Mouse (Mus musculus) c-Kit-negative CD71-positive TER-119-positive erythroid progenitor cells, embryonic 14.5 days (primary cell): ENCODE data around the gene Tmem51.
A peak's percentile ranks its signal among the peaks of the same experiment; 100 is the strongest.

Source experiments
- DNase-seq: peaks from one replicate; pipeline ENCODE4 v3.0.0-alpha.2; 2013; ENCODE audit warnings: low read depth, low spot score

Gene Tmem51

DNA sequence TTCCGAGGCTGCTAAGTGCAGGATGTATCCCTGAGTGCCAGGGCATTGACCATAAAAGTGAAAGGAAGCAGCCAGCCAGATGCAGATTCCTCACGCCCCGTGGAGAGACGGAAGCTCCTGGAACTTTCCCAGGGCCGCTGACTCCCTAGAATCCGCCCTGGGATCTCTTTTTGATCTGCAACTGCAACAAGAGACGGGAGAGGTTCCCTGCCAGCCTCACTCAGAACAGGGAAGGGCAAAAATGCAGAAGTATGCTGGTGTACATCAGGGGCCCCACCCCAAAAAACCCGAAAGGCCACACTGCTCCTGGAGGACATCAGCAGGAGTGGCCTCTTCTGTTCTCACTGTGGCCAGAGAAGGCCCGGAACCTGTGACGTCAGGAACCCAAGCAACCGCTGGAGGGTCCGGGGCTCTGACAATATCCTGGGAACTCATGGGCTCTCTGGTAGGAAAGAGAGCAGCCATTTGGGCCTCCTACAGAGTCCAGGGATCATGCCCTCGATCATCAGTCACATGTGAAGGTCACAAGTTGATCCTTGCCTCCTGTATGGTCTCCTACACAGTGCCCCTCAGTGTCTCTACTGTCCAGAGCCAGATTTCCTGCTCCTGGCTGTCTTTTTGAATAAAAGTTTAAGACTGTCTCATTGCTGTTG is 2.3 kb downstream of the Tmem51 start:
- no peak for DNase-seq

DNA sequence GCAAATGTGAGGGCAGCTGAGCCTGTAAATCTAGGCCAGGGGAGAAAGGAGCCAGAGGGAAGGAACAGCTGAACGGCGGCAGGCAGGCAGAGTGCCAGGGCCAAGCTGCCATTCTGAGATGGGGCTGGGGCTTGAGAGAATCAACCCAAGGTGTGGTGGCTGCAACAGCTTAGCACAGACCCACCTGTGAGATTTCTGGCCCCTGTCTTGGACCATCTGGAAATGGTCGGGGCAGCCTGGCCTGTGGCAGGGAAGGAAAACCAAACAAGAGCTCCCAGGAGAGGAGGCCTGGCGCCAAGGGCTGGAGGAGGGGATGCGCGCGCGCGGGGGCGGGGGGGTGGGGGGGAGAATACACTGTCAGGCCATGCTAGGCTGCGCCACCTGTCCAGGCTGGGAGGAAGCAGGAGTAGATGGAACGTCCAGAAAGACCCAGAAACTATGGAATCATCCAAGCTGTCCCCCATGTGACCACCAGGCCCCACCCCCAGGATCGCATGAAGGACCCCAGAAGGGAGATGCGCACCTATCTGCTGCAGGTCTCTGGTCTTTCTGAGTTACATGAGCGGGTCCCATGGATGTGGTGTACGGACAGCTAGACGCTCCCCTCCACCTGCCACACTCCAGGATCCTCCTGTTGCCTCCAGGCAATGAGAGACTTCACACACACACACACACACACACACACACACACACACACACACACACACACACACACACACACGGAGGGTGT is 3.0 kb downstream of the Tmem51 start:
- no peak for DNase-seq

DNA sequence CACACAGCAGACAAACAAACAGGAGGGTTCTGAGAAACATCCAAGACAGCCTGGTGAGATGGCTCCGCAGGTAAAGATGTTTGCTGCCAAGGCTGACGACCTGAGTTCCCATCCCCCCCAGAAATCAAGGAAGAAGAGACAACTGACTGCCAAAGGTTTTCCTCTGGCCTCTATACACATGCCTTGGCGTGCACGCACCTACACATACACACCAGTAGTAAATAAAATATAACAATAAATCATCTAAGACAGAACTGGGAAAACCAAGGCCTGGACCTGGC is 3.7 kb downstream of the Tmem51 start:
- no peak for DNase-seq

DNA sequence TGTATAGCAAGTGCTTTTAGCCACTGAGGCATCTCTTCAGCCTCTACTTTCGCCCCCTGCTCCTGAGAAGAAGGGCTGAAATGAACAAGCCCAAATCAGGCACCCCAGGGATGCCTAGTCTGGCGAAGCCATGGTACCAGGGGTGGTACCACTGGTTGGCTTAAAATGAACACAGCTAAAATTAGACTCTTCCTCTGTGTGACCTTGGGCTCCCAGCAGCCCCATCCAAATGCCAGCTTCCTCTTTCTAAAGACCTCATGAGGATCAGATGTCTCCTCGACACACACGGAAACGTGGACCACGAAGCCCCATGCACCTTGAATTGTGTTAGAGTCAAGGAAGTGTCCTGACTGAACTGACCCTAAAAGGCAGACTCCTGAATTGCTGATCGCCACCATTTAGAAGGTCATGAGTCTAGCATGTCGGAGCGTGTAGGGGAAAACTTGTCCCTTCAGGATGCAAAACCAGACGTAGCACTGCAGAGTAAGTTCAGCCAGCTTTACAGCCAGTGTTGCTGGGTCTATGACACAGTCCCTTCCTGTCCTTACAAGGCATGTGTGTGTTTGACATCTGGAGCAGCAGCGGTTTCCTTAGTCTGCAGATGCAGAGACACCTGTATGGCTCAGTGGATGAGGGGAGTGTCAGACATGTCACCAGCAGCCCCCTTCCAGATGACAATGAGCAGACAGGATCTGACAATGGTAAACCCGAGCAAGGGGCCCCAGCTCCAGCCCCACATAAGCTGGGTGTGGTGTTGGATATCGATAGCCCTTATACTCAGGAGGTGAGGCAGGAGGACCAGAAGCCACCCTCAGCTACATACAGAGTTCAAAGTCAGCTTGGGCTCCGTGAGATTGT is 4.2 kb downstream of the Tmem51 start:
- no peak for DNase-seq

DNA sequence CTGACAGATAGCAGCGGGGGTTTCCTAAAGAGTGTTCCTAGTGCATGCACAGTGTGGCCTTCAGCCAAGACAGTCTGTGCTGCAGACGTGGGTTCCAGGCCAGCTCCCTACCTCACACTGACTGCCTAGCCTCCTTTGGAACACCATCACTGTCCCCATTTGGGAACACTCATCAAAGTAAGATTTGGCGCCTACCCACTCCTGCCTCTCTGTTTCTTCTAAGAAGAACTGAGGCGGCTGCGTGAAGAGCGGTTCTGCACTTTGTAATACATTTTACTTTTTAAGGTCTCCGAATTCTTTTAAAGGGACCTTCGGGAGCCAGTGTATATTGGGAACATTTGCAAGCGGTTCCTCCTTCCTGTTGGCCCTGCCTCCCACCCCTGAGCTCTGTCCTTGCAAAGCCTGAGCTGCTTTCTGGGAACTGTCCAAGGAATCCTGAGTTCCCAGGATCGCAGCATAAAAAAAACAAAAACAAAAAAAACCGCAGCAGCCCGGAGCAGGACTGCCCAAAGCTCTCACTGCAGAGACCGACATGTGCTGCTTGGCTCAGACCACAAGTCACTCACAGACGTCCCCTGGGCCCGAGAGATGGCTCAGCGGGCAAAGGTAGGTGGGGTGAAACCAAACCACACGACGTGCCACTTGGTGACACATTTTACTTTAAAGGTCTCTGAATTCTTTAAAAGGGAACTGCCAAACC is 6.4 kb downstream of the Tmem51 start:
- no peak for DNase-seq

DNA sequence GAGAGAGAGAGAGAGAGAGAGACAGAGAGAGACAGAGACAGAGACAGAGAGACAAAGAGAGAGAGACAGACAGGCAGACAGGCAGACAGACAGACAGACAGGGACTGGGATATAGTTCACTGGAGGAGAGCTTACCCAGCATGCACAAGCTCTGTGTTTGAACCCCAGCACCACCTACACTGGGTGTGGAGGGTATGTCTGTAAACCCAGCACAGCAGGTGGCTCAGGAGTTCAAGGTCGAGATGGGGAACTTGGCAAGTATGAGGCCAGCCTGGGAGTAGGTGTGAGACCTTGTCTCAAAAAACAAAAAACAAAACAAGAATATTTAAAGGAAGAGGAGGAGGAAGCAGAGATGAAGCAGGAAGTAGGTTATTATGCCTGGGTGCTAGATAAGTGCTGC is 7.2 kb downstream of the Tmem51 start:
- DNase-seq: no peak

DNA sequence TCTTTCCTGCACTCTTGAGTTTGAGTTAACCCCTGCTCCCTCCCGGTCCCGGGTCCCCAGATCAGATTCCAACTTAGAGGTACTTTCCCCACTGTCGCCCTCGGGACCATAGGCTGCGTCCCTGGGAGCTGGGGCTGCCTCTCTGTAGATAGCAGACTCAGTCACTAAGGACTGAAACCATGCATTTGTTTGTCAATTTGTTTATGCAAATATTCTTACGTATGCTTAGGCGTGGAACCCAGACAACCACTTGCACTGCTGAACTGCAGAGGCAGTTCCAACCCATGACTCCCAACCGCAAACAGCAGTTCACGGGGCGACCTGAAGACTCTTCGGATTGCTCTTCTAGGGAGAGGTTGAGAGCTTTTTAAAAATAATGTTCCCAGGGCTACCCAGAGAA is 8.2 kb downstream of the Tmem51 start:
- DNase-seq: no peak

DNA sequence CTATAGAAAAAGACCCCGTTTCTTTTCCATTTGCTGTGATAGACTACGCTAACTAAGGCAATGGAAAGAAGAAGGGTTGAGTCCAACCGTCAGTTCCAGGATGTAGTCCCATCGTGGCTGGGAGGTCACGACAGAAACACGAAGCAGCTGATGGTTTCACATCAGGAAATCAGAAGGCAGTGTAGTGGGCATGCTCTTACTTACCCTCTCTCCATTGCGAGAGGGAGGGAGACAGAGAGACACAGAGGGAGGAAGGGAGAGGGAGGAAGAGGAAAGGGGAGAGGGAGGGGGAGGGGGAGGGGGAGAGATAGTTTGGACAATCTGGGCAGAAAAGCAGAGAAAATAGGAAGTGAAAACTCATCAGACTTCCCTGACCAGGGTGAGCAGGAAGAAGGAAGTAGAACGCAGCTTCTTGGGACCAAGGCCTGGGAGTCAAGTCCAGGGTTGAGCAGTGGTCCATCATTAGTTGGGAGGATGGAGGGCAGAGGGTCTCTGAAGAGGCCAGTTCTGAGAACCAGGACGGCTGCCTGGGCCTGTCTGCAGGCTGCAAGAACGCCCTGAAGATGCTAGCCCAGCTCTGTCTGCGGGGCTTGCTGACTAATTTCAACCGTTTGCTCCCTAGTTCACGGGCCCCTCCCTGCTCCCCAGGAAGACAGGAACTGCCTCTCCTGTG is 9.9 kb downstream of the Tmem51 start:
- DNase-seq: no peak

DNA sequence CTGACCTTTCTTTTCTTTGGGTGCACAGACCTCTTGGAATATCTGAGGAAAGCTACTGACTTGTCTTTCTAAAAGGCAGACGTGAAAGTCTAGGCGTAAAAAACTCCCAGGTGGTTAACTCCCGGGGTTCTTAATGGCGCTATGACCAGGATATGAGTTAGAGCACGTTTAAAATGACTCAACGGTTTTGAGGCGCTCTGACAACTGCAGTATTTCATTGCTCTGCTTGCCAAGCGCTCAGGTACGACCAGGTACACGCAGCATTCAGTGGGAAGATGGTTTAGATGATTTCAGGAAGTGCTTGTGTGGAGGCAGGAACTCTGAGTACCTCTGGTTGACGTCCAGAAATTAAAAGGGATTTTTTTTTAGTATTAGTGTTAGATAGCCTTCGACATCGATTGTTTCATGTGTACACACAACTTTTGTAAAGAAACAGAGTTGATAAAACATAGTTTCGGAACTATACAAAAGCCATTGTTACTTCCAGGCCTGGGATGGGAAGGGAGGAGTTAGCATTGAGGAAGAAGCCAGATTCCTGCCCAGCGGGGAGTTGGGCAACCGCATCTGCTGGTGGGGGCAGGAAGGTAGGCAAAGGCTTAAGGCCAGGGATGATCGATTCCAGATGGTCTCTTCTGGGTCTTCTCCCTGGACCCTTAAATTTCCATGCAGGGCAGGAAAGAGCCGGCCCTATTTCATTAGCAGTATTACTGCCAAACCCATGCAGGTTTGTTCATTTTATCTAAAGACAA is 12.7 kb downstream of the Tmem51 start:
- no peak for DNase-seq

DNA sequence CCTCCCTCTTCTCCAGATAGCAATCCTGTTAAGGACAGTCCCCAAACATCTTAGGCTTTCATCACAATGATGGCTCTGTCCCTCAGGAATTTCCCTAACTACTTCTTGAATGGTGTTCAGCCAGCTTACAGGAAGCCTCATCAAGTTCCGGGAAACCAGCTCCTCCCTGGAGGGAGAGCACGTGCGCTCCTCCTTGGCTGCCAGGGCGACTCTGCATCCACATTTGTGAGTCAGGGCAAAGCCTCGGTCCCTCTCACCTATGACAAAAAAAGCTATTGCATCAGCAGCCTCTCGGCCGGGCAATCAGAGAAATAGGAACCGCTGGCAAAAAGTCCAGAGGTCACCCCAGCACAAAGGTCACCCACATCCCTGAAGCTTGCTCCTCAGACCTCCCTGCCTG is 13.3 kb downstream of the Tmem51 start:
- no peak for DNase-seq

DNA sequence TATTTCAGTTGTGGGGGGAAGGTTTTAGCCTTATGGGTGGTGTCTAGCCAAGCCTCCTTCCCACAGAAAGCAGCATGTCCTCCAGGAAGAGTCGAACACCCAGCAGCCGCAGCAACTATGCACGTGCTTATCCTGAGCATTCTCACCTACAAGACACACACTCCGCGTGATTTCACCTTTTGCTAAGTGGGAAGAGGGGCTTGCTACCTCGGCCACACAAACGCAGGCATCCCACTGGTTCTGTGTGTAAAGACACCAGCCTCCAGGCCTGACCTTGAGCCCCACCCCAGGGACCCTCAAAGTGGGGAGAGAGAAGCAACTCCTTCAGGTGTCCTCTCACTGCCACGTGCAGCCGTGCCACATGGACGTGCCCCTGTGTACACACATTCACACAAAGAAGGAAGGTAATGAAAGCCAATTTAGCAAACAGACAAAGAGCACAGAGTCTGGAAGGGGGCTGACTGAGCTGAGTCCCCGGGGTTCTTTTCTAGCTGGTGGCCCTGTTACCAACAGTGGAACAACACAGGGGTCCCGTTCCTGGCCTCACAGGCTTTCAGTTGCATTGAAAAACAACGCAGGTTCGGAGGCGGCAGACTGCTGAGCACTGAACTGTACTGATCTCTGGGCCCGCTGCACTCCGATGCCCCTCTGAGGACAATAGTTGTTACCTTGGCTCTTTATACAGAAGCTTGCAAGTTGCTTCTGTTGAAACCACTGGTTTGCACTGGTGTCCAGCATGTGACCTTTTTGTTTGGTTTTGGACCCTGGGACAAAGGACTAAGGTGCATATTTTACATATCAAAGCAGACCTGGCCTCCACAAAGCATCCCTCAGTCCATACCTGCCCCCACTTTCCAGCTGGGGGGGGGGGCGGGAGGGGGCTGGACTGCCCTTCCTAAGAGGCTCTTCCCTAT is 14.9 kb downstream of the Tmem51 start:
- DNase-seq: no peak

DNA sequence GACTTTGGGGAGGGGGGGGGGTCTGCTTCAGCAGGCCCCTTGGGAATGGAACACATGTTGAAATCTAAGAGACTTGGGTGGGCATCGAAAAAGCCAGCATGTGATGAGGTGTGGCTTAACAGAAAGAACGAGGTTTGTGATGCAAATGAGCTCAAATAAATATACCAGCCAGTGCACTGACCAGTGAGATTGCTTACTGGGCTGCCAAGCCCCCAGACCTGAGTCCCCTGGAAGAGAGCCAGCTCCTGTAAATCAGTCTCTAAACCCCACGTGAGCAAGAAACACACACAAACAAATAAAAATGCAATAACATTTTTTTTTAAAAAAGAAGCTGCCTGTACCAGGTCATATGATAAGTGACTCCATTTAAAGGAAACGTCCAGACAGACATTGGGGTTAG is 17.5 kb downstream of the Tmem51 start:
- no peak for DNase-seq

DNA sequence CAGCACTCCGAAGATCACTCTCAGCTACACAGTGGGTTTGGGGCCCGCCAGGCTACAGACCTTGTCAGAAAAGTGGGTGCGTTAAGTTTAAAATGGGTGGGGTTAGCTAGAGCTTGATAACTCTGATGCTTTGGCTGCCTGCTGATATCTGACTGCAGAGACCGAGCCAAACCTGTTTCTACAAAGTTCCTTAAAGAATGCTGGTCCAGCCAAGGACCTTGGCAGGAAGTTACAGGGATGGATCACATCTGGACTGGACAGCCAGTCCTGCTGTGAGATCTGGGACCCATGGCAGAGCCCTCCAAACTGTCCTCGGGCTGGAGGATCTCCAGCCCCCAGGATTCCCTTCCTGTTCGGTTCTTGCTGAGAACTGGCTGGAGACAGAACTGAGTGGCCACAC is 18.3 kb downstream of the Tmem51 start:
- DNase-seq: no peak

DNA sequence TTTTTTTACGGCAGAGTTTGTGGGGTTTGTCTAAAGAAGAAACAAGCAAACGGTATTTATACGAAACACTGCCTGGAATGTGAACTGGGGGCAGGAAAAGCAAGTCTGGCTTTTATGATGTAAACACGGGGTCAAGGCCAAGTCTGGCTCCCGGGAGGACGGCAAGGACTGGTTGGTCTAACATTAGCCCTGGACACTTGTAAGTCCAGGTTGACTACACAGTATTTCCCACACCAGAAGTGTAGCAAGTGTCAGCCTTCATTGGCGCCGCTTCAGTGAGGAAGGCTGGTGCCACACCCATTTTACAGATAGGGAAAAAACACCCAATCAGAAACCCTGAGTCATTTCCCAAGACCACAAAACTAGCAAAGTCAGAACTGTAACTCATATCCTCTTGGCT is 18.8 kb downstream of the Tmem51 start:
- peak; percentile 17 for DNase-seq

DNA sequence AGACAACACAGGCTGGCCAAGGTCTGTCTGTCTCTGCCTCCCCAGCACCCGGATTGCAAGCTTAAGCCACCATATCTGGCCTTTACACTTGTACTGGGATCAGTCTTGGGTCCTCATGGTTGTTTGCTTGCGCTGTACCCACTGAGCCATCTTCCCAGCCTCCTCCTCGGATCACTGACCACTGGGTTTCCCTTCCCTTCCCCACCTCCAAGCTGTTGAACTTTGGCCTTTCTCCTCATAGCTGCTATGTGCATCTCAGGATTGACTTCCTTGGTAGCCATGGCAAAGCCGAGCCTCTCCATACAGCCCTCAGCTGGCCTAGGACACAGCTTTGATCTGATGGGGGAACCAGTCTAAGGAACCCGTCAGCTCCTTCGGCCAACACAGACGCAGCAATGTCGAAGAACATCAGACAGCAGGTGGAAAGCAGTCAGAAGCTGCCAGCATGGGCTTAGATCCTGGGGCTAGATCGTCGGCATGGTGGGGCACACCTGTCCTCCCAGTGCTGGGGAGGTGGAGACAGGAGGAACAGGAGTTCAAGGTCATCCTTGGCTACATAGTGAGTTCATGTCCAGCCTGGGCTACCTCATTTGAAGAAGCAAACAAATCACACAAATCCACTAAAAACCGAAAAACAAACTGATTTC is 19.4 kb downstream of the Tmem51 start:
- DNase-seq: no peak

DNA sequence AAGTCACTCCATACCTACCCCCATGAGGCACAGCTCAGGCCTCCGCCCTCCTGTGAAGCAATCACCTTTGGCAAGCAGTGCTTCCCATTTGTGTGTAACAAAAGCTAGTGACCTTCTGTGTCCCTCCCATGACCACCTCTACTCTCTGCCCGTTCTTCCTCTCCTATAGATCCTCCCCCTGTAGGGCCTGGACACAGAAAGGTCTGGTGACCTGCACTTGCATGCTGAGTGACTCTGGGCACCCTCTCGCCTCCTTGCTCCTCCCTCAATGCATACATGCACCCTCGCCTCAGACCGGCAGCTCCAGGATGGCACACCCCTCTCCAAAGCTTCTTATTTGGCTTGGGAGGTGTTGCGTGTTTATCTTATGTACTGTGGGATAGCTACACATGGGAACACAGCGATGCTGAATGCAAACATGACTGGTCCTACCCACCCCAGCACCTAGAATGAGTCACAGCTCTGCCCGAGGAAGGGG is 21.0 kb downstream of the Tmem51 start:
- DNase-seq: no peak

DNA sequence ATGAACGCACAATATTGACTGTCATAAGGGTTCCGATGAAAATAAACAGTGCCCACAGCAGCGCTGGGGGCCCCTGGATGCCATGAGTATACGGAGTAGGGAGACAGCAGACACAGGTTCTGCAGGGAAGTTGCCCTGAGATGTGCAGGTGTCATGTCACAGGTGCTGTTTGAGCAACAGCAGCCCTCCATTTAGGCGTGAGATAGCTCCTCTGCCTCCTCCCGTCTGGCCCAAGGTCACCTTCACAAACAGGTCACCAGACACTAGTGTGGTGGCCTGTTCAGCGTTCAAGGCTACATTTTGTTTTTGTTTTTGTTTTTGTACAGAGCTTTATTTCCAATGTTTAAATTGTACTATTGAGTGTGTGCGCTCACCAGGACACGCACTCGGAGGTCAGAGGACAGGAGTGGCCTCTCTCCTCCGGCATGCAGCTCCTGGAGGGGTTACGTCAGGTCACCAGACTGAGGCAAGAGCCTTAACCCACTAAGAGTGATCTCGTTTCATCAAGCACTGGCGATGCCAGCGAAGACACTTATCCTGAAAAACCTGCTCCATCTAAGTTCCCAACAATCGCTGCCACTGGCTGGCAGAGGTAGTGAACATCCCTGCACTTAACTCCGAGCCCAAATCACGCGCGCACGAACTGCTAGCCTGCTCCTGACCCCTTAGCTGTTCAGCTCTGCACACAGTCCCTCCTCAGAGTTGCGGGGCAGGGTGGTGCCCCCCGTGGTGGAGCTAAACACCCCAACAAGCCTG is 22.4 kb downstream of the Tmem51 start:
- DNase-seq: no peak
